Mouse (Mus musculus): ENCODE measurements at regions not wholly inside any gene's neighbourhood (a gene's known extent, or its start where the extent isn't known, plus 50 kb on each side); places are given as distances from the start of the nearest gene placed in this dataset.

GRCm38 (mm10) chr17:84014287-84015039, 166.7 kb upstream of the Haao start:
- TF ChIP-seq CTCF (IDR thresholded peaks at IDR 0.05; ENCODE audit: borderline replicate concordance, insufficient read depth, low read length): no peak
- TF ChIP-seq POLR2A (IDR thresholded peaks at IDR 0.05; ENCODE audit: low read depth, low read length): no peak

Data from embryonic fibroblast, embryonic 13.5 days (primary cell).